Mouse (Mus musculus): ENCODE results near the gene Mcoln3. TPM values are rescaled to one million over a fixed set of nuclear protein-coding genes. Genes with fewer than 3 reads are reported as not detected.

Gene Mcoln3
- total and polyA plus RNA-seq, 2 experiments from 2014 or later, result 0.38 TPM

DNA sequence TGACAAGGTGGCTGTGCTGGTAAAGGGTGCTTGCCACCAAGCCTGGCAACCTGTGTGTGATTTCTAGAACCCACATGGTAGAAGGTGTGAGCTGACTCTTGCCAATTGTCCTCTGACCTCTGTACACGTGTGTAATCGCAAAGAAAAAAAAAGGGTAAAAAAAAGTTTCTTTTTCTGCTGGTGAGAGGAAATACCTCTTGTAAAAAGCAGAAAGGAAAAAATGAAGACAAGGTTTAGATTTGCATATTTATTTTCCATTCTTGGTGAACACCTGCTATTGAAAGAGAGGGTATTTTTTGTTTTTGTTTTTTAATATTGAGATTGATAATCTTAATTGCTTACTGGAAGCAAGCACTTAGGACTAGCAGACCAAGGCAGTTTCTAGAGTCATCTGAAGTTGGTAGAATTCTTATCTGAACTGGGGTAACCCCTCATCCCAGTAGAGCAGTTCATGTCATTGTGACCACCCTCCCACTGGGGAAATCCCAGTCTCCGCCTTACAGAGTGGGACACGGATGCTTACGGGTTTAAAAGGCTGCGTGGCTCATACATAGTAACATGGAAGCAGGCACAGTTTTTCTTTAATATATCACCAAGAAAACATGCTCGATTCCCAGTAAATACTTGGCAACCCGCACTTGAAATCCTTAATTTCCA is 5.7 kb downstream of the Mcoln3 start:
- Histone ChIP-seq H3K9me3 (ENCODE audit: low read length) (no peaks in the 10 kb centered on the region), H3K27ac (ENCODE audit: low read depth, low read length) (no peak overlapping the region), H3K4me2 (ENCODE audit: low read depth, low read length, poor library complexity, severe bottlenecking) (no peak overlapping the region), H3K27me3 (ENCODE audit: insufficient read depth, low read length) (peaks cover 6% of the 10 kb centered on the region), H3K4me1 (ENCODE audit: insufficient read depth, low read length) (no peaks in the 10 kb centered on the region; the same call in 1 of the 2 replicates), H3K36me3 (ENCODE audit: insufficient read depth, low read length) (no peaks in the 10 kb centered on the region), H3K9ac (replicated peaks; ENCODE audit: low read length, poor library complexity, severe bottlenecking) (no peak overlapping the region), H3K4me3 (ENCODE audit: low read depth, low read length) (no peak overlapping the region)
- no peak for TF ChIP-seq CTCF (IDR thresholded peaks at IDR 0.05)
- 74% methylated on average over 8 of the region's 8 CpGs for WGBS
- ATAC-seq (ENCODE audit: low FRiP score), result no peak
- no peak for DNase-seq (ENCODE audit: low spot score)

GRCm38 (mm10) chr3:146123464-146123825 is 6.2 kb downstream of the Mcoln3 start:
- WGBS, result 53% methylated on average over 9 of the region's 9 CpGs
- H3K9me3 ChIP-seq (ENCODE audit: low read length), result no peaks in the 10 kb centered on the region
- H3K4me1 ChIP-seq (ENCODE audit: insufficient read depth, low read length), result no peaks in the 10 kb centered on the region; the same call in 1 of the 2 replicates
- H3K4me2 ChIP-seq (ENCODE audit: low read depth, low read length, poor library complexity, severe bottlenecking), result no peak overlapping the region
- ATAC-seq (ENCODE audit: low FRiP score) (no peak), DNase-seq (ENCODE audit: low spot score) (peak; percentile 44)
- TF ChIP-seq CTCF (IDR thresholded peaks at IDR 0.05), result no peak
- H3K27me3 ChIP-seq (ENCODE audit: insufficient read depth, low read length), result peaks cover 4% of the 10 kb centered on the region; the same call in 1 of the 2 replicates
- no peak overlapping the region for H3K27ac ChIP-seq (ENCODE audit: low read depth, low read length)
- H3K9ac ChIP-seq (replicated peaks; ENCODE audit: low read length, poor library complexity, severe bottlenecking), result no peak overlapping the region
- H3K4me3 ChIP-seq (ENCODE audit: low read depth, low read length), result no peak overlapping the region
- H3K36me3 ChIP-seq (ENCODE audit: insufficient read depth, low read length), result no peaks in the 10 kb centered on the region

DNA sequence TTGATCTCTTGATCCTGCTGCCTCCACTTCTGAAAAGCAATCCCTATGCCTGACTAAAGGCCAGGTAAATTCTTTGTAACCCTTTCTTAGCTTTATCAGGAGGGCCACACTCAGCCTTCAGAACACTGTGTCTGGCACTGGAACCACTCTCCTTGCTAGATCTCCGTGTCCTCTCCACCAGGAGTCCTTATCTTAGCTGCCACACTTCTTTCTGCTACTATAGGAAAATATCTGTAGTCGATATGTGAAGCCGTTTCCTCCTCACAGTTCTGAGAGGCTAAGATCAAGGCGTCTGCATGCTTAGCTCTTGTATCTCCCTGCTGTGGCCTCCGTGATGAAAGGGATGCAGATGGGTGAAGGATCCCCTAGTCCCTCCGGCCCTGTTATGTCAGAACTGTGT is 10.0 kb downstream of the Mcoln3 start:
- no peak overlapping the region for H3K4me3 ChIP-seq (ENCODE audit: low read depth, low read length)
- ATAC-seq (ENCODE audit: low FRiP score) (no peak), DNase-seq (ENCODE audit: low spot score) (no peak)
- H3K27me3 ChIP-seq (ENCODE audit: insufficient read depth, low read length), result no peaks in the 10 kb centered on the region
- H3K9ac ChIP-seq (replicated peaks; ENCODE audit: low read length, poor library complexity, severe bottlenecking), result no peak overlapping the region
- H3K27ac ChIP-seq (ENCODE audit: low read depth, low read length), result no peak overlapping the region
- no peaks in the 10 kb centered on the region for H3K9me3 ChIP-seq (ENCODE audit: low read length)
- H3K4me2 ChIP-seq (ENCODE audit: low read depth, low read length, poor library complexity, severe bottlenecking), result no peak overlapping the region
- 50% methylated on average over 6 of the region's 6 CpGs for WGBS
- no peaks in the 10 kb centered on the region for H3K36me3 ChIP-seq (ENCODE audit: insufficient read depth, low read length)
- H3K4me1 ChIP-seq (ENCODE audit: insufficient read depth, low read length), result no peaks in the 10 kb centered on the region; the same call in 1 of the 2 replicates
- no peak for TF ChIP-seq CTCF (IDR thresholded peaks at IDR 0.05)

DNA sequence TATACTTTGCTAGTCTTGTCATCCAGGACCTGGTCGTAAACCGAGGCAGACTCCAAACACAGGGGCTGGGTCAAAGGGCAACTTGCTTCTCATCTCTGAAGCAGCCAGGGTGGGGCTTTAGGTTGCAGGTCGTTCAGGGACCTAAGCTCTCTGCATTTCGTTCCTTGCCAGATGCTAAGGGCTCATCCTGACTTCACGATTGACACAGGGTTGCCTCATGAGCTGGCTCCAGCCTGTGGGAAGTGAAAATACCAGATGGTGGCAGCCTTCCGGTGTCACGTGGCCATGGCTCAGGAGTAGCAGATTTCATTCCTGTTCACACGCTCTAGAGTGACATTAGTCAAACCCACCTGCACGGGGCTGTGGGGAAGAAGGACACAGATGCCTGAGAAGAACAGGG is 17.6 kb downstream of the Mcoln3 start:
- H3K9me3 ChIP-seq (ENCODE audit: low read length), result no peaks in the 10 kb centered on the region
- TF ChIP-seq CTCF (IDR thresholded peaks at IDR 0.05), result no peak
- 80% methylated on average over 9 of the region's 9 CpGs for WGBS

GRCm38 (mm10) chr3:146135417-146135816 is 18.2 kb downstream of the Mcoln3 start:
- no peak overlapping the region for H3K4me3 ChIP-seq (ENCODE audit: low read depth, low read length)
- H3K9me3 ChIP-seq (ENCODE audit: low read length), result no peaks in the 10 kb centered on the region
- H3K4me2 ChIP-seq (ENCODE audit: low read depth, low read length, poor library complexity, severe bottlenecking), result no peak overlapping the region
- no peak overlapping the region for H3K27ac ChIP-seq (ENCODE audit: low read depth, low read length)
- no peaks in the 10 kb centered on the region for H3K4me1 ChIP-seq (ENCODE audit: insufficient read depth, low read length)
- WGBS, result 96% methylated on average over 2 of the region's 2 CpGs
- DNase-seq (ENCODE audit: low spot score) (no peak), ATAC-seq (ENCODE audit: low FRiP score) (no peak)
- H3K36me3 ChIP-seq (ENCODE audit: insufficient read depth, low read length), result no peaks in the 10 kb centered on the region
- no peak for TF ChIP-seq CTCF (IDR thresholded peaks at IDR 0.05)
- no peak overlapping the region for H3K9ac ChIP-seq (replicated peaks; ENCODE audit: low read length, poor library complexity, severe bottlenecking)
- H3K27me3 ChIP-seq (ENCODE audit: insufficient read depth, low read length), result no peaks in the 10 kb centered on the region

More for the DNA sequence above, 17.6 kb downstream of the Mcoln3 start:
- H3K4me3 ChIP-seq (ENCODE audit: low read depth, low read length), result no peak overlapping the region
- H3K27ac ChIP-seq (ENCODE audit: low read depth, low read length), result no peak overlapping the region
- no peak overlapping the region for H3K4me2 ChIP-seq (ENCODE audit: low read depth, low read length, poor library complexity, severe bottlenecking)
- ATAC-seq (ENCODE audit: low FRiP score), result no peak
- no peak overlapping the region for H3K9ac ChIP-seq (replicated peaks; ENCODE audit: low read length, poor library complexity, severe bottlenecking)
- H3K27me3 ChIP-seq (ENCODE audit: insufficient read depth, low read length), result no peaks in the 10 kb centered on the region
- no peaks in the 10 kb centered on the region for H3K4me1 ChIP-seq (ENCODE audit: insufficient read depth, low read length)
- no peak for DNase-seq (ENCODE audit: low spot score)
- no peaks in the 10 kb centered on the region for H3K36me3 ChIP-seq (ENCODE audit: insufficient read depth, low read length)

DNA sequence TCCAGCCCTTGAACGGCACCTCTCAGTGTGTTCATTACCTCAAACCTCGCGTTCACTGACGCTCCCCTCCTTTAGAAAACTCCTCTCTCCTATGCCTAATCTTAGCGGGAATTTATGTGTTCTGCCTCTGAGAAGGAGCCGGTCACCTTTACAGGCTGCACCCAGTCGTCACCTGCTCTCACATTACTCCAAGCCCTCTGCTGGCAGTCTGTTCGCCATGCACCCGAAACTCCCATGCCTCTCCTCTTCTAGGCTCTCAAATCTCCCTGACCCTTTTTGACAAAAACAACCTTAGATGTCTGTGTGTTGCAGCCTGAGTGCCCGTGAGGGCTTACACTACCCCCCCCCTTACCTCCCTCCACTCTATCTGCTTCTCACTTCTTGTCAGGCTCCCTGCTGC is 19.2 kb downstream of the Mcoln3 start:
- Histone ChIP-seq H3K36me3 (ENCODE audit: insufficient read depth, low read length) (no peaks in the 10 kb centered on the region), H3K27ac (ENCODE audit: low read depth, low read length) (no peak overlapping the region), H3K9ac (replicated peaks; ENCODE audit: low read length, poor library complexity, severe bottlenecking) (no peak overlapping the region), H3K4me2 (ENCODE audit: low read depth, low read length, poor library complexity, severe bottlenecking) (no peak overlapping the region), H3K9me3 (ENCODE audit: low read length) (no peaks in the 10 kb centered on the region), H3K4me3 (ENCODE audit: low read depth, low read length) (no peak overlapping the region), H3K4me1 (ENCODE audit: insufficient read depth, low read length) (no peaks in the 10 kb centered on the region), H3K27me3 (ENCODE audit: insufficient read depth, low read length) (no peaks in the 10 kb centered on the region)
- 38% methylated on average over 10 of the region's 10 CpGs for WGBS
- DNase-seq (ENCODE audit: low spot score) (peak; percentile 28), ATAC-seq (ENCODE audit: low FRiP score) (peak; percentile 31; the same call in 1 of the 2 replicates)
- peak; percentile 61 for TF ChIP-seq CTCF (IDR thresholded peaks at IDR 0.05)

Measured in midbrain, postnatal 0 days (tissue).